In the genomic region with DNA sequence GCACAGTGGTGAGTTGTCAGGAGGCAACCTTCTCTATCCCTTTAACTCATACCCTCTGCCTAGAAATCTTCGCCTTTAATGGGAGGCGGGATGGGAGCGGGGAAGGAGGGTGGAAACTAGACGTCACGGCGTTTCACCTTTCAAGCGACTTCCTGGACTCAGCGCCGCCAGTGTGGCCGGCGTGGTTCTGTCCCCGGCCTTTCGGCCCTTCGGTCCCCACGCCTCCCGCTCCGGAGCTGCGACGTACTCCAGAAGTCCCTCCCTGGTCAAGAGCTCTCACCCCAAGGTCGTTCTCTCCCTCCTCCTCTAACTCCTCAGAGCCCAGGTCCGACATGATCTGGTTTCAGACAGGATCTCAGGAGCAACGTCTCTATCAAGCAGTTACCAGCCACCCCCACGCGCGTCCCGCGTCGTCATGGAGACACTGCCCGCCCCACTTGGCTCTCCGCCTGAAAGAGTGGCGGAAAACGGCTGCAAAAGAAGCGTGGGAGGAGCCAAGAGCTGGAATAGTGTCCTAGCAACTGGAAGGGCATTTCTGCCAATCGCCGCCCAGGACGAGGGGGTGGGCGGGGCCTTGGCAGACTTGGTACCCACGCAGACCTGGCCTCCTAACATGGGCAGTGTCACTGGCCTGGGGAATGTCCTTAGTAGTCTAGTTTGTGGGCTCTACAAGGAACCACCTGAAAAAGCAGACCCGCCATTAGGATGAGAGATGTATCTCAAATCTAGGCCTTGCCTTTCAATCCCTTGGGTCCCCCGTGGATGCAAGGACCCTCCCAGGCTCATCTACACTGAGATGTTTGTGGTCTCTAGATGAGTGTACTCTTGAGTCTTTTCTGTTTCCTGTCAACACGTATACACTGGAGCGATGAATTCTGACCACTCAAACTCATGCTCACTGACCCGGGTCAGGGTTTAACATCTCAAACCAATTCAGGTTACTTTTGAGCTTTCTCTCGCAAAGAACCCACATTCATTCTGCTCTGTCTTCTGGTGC, we compare ENCODE assay signal across 8 mouse cellular contexts. TPM values are rescaled to one million over a fixed set of nuclear protein-coding genes. Genes with fewer than 3 reads are reported as not detected.
DNase-seq lines count a peak whose midpoint lies in the region; ATAC-seq and TF ChIP-seq lines count a peak whose summit lies in the region.

A gene (minus strand): TSS at position 462 of the 997 bp plus-strand sequence.

- no peaks in the 10 kb centered on the region for H3K36me3 ChIP-seq in embryonic facial prominence, embryonic 12.5 days
- no peaks in the 10 kb centered on the region for H3K36me3 ChIP-seq in intestine, postnatal 0 days (ENCODE audit: control insufficient read depth, insufficient read depth)

- peak within 1 kb of the TSS; percentile 47 for H3K4me3 ChIP-seq in embryonic facial prominence, embryonic 12.5 days
- H3K4me3 ChIP-seq in intestine, postnatal 0 days (ENCODE audit: low read depth, low read length), result peak within 1 kb of the TSS; percentile 46

- WGBS in embryonic facial prominence, embryonic 12.5 days, result 10% methylated on average over 44 of the region's 44 CpGs
- WGBS in intestine, postnatal 0 days, result 10% methylated on average over 44 of the region's 44 CpGs

- H3K4me1 ChIP-seq in embryonic facial prominence, embryonic 12.5 days, result peaks cover 9% of the 10 kb centered on the region; the same call in 1 of the 2 replicates
- H3K4me1 ChIP-seq in intestine, postnatal 0 days (replicated peaks; ENCODE audit: control insufficient read depth, insufficient read depth, low read length), result no peaks in the 10 kb centered on the region; the same call in 1 of the 2 replicates

- H3K9ac ChIP-seq in embryonic facial prominence, embryonic 12.5 days, result peak within 1 kb of the TSS; percentile 28; the same call in 1 of the 2 replicates
- H3K9ac ChIP-seq in intestine, postnatal 0 days (ENCODE audit: low read depth, low read length), result no peak within 1 kb of the TSS

- ATAC-seq in embryonic facial prominence, embryonic 12.5 days (ENCODE audit: insufficient number of reproducible peaks, insufficient read depth, low FRiP score, low TSS enrichment), result peak; percentile 86
- peak; percentile 84 for ATAC-seq in granulocyte monocyte progenitor cell, adult 5-6 weeks (replicated peaks; ENCODE audit: poor library complexity, severe bottlenecking)
- ATAC-seq in intestine, postnatal 0 days, result peak; percentile 85
- ATAC-seq in megakaryocyte-erythroid progenitor cell, adult 5-6 weeks (replicated peaks; ENCODE audit: low FRiP score, low TSS enrichment, poor library complexity, severe bottlenecking), result peak; percentile 86

- intact Hi-C loops in left cerebral cortex, postnatal 25 days (cut with DNase I), result no loop called here

- peak within 1 kb of the TSS; percentile 87 for H3K4me2 ChIP-seq in embryonic facial prominence, embryonic 12.5 days (replicated peaks)
- peak within 1 kb of the TSS; percentile 86 for H3K4me2 ChIP-seq in intestine, postnatal 0 days (replicated peaks; ENCODE audit: low read depth)

- H3K27me3 ChIP-seq in embryonic facial prominence, embryonic 12.5 days, result no peaks in the 10 kb centered on the region
- no peaks in the 10 kb centered on the region for H3K27me3 ChIP-seq in intestine, postnatal 0 days (replicated peaks; ENCODE audit: control insufficient read depth, insufficient read depth, low read length)

- no peaks in the 10 kb centered on the region for H3K9me3 ChIP-seq in embryonic facial prominence, embryonic 12.5 days
- no peaks in the 10 kb centered on the region for H3K9me3 ChIP-seq in intestine, postnatal 0 days (ENCODE audit: control insufficient read depth)

- peak; percentile 100 for DNase-seq in adrenal gland, postnatal 14 days
- DNase-seq in left cerebral cortex, postnatal 25 days (ENCODE audit: low spot score in 2 of 2), result peak; percentile 100
- DNase-seq in right cerebral cortex, postnatal 10 days (ENCODE audit: low spot score in 2 of 2), result peak; percentile 100
- DNase-seq in urinary bladder, postnatal 10 days (ENCODE audit: low spot score), result peak; percentile 99

- TF ChIP-seq CTCF in intestine, postnatal 0 days (IDR thresholded peaks at IDR 0.05; ENCODE audit: low read depth), result no peak

- no peak within 1 kb of the TSS for H3K27ac ChIP-seq in embryonic facial prominence, embryonic 12.5 days
- H3K27ac ChIP-seq in intestine, postnatal 0 days (ENCODE audit: low read depth, low read length), result no peak within 1 kb of the TSS

RNA-seq across cellular contexts. Expression of the gene that starts here (rescaled TPM):
- total RNA-seq in adrenal gland, postnatal 14 days (2021), result 6.4 and 6.7 TPM in 2 replicates
- polyA plus RNA-seq in embryonic facial prominence, embryonic 12.5 days (2016; fragmentation: Nextera tagmentation; extraction: Ambion mirVana), result 0.75 and 1.1 TPM in 2 replicates
- total RNA-seq in granulocyte monocyte progenitor cell, adult 5-6 weeks (2014; fragmentation: Nextera tagmentation), result 3.6 TPM in 1 of 2 replicates, not detected in the other
- total RNA-seq in granulocyte monocyte progenitor cell, adult 5-6 weeks (2017), result 0.88 and 1.2 TPM in 2 replicates
- 0.54 and 0.66 TPM in 2 replicates for polyA plus RNA-seq in intestine, postnatal 0 days (2015; fragmentation: Nextera tagmentation; extraction: Ambion mirVana)
- total RNA-seq in left cerebral cortex, postnatal 25 days (2021), result 10 to 100 TPM; 16.7 to 17.7 TPM
- 6.8 TPM in 1 of 2 replicates, not detected in the other for total RNA-seq in megakaryocyte-erythroid progenitor cell, adult 5-6 weeks (2014; fragmentation: Nextera tagmentation)
- total RNA-seq in megakaryocyte-erythroid progenitor cell, adult 5-6 weeks (2017), result 0.95 TPM in 1 of 2 replicates, not detected in the other

Comparison
In these comparisons a context has a peak if more than half of its experiments do, and no peak if none do; other contexts are left out.
1. Peak in ATAC-seq, H3K4me3 ChIP-seq and H3K4me2 ChIP-seq in intestine, postnatal 0 days; RNA of the gene not detected or under 1 TPM.